Mouse (Mus musculus) thymus, adult 2 months (tissue): ENCODE data around the gene Rgcc.

Experiments used
- CTCF ChIP-seq: fragments of 200-500 bp; IDR thresholded peaks from 2 replicates; pipeline ENCODE4 v1.5.1; 2012; ENCODE audit warnings: mild to moderate bottlenecking, control low read depth, low read length, moderate library complexity, borderline replicate concordance; ENCODE audit not compliant: control insufficient read depth, poor library complexity, insufficient read depth; ENCODE audit errors: extremely low read depth
- POLR2A ChIP-seq: fragments of 200-500 bp; IDR thresholded peaks from 2 replicates; pipeline ENCODE4 v1.6.1; 2012; ENCODE audit warnings: mild to moderate bottlenecking, low read length, control low read depth, moderate library complexity; ENCODE audit not compliant: control insufficient read depth, poor library complexity, insufficient read depth; ENCODE audit errors: extremely low read depth

- TF ChIP-seq POLR2A = no peak
- TF ChIP-seq CTCF = no peak
These were observed 17.5 kb downstream of the Rgcc start for GRCm38 (mm10) chr14:79283952-79284351.
